Mouse (Mus musculus): ENCODE results near the gene Spns3.

DNA sequence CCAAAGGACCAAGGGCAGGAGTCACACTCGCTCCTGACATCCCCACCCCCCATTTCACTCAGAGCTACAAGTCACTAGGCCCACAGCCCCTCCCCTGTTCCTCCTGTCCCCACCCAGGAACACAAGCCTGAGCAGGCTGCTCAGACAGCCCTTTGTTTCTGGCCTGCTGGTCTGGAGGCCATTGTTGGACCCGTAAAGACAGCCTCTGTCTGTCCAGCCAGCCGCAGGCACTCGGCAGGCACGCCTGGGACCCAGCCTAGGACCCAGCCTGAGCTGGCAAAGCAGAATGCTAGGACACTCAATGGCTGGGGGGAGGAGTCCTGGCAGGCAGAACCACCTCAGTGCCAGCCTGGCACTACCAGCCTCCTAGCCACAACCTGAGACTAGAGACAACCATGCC, 94.6 kb downstream of the Spns3 start:
- no peak for TF ChIP-seq POLR2A (IDR thresholded peaks at IDR 0.05; ENCODE audit: low read depth, low read length)
- no peak for TF ChIP-seq CTCF (IDR thresholded peaks at IDR 0.05; ENCODE audit: extremely low read depth, insufficient read length, insufficient replicate concordance, low read depth, low read length)
